20 mouse cellular contexts compared by ENCODE assay signal in the genomic region with DNA sequence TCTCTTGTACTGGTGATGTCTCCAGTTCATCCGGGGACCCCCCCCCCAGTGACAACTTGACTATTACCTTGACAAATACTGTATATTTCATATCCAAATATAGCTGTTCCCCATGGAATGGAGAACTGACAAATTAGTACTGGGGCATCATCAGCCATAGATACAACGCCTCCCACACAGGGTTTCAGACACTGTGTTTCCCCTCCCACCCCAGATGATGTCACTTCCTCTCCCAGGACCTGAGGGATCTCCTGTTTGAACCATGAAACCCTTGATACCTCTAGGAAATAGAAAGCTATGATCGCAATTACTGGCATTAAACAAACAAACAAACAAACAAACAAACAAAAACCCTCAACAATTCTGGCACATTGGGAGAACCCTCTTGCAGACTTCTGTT. TPM values are rescaled to one million over a fixed set of nuclear protein-coding genes. Genes with fewer than 3 reads are reported as not detected.
DNase-seq lines count a peak whose midpoint lies in the region; ATAC-seq and TF ChIP-seq lines count a peak whose summit lies in the region.
"Had no signal": no experiment of that assay in that cellular context is flagged by ENCODE, and none has a peak within 500 bp of the region (broad histone marks: within the 10 kb centered on the region; RNA-seq: fewer than 3 reads in every experiment).

No protein-coding gene starts in this region.

- no peak for TF ChIP-seq POLR2A in ES-Bruce4 (IDR thresholded peaks at IDR 0.05; ENCODE audit: insufficient read depth, low read length)

- H3K36me3 ChIP-seq in ES-Bruce4 (ENCODE audit: control insufficient read depth, insufficient read depth, low read length, poor library complexity, severe bottlenecking): no peaks in the 10 kb centered on the region
- H3K36me3 ChIP-seq: heart, embryonic 12.5 days; hindbrain, embryonic 15.5 days; intestine, embryonic 15.5 days had no signal

- no peak for ATAC-seq in inflammation-experienced regulatory T-cells, adult 6 months
- ATAC-seq: forebrain, embryonic 13.5 days; intestine, embryonic 15.5 days; Patski had no signal

- H3K9ac ChIP-seq in ES-Bruce4 (ENCODE audit: low read depth, poor library complexity, severe bottlenecking): peak overlapping the region; percentile 82; the same call in 1 of the 2 replicates
- H3K9ac ChIP-seq: forebrain, embryonic 13.5 days; heart, embryonic 12.5 days; hindbrain, embryonic 15.5 days; intestine, embryonic 15.5 days had no signal

- TF ChIP-seq CTCF in ES-Bruce4 (IDR thresholded peaks at IDR 0.05; ENCODE audit: low read depth, low read length): no peak
- no peak for TF ChIP-seq CTCF in layer of hippocampus, adult 2 months (conservative IDR thresholded peaks at IDR 0.05)

- no peaks in the 10 kb centered on the region for H3K4me1 ChIP-seq in ES-Bruce4 (ENCODE audit: control insufficient read depth, insufficient read depth, low read length)
- H3K4me1 ChIP-seq: hindbrain, embryonic 15.5 days; intestine, embryonic 15.5 days had no signal

- H3K27me3 ChIP-seq in ES-Bruce4 (ENCODE audit: control insufficient read depth, insufficient read depth, low read length, poor library complexity, severe bottlenecking): no peaks in the 10 kb centered on the region
- H3K27me3 ChIP-seq: forebrain, embryonic 13.5 days; heart, embryonic 12.5 days; hindbrain, embryonic 15.5 days; intestine, embryonic 15.5 days; Patski had no signal

- H3K27ac ChIP-seq in ES-Bruce4 (ENCODE audit: insufficient read depth, low read length): peak overlapping the region; percentile 77; the same call in 1 of the 2 replicates
- no peak overlapping the region for H3K27ac ChIP-seq in layer of hippocampus, adult 2 months
- H3K27ac ChIP-seq: gastrocnemius, adult 2 months; hindbrain, embryonic 15.5 days; intestine, embryonic 15.5 days had no signal

- no peak overlapping the region; the same call in 1 of the 2 replicates for H3K4me3 ChIP-seq in ES-Bruce4 (ENCODE audit: low read depth, low read length)
- no peak overlapping the region for H3K4me3 ChIP-seq in layer of hippocampus, adult 2 months
- H3K4me3 ChIP-seq: forebrain, embryonic 13.5 days; gastrocnemius, adult 2 months; heart, embryonic 12.5 days; hindbrain, embryonic 15.5 days; intestine, embryonic 15.5 days had no signal

- H3K9me3 ChIP-seq in ES-Bruce4 (replicated peaks; ENCODE audit: control insufficient read depth, insufficient read depth, low read length, poor library complexity, severe bottlenecking): no peaks in the 10 kb centered on the region; the same call in 1 of the 2 replicates
- H3K9me3 ChIP-seq: forebrain, embryonic 13.5 days; hindbrain, embryonic 15.5 days; intestine, embryonic 15.5 days had no signal

- no peak for TF ChIP-seq EP300 in ES-Bruce4 (IDR thresholded peaks at IDR 0.05; ENCODE audit: insufficient read depth, low read depth, low read length)

- DNase-seq in 416B (ENCODE audit: low read depth): peak; percentile 11
- DNase-seq in CD4-positive, CD25-positive, alpha-beta regulatory T cell, adult 2 months (ENCODE audit: low read depth, low spot score): peak; percentile 45
- DNase-seq in induced T-regulatory cell, adult 2 months (ENCODE audit: low read depth): peak; percentile 14
- DNase-seq in layer of hippocampus, adult 2 months (ENCODE audit: low spot score in 2 of 2): no peak
- no peak for DNase-seq in kidney, postnatal 10 days
- DNase-seq: adrenal gland, adult 8-10 months; adrenal gland, postnatal 36 days; B cell, adult 2 months; cerebellum, adult 9-10 months; cerebellum, postnatal 25 days; gastrocnemius, adult 2 months; gastrocnemius, postnatal 25 days; kidney, adult 18-20 months had no signal

RNA-seq across cellular contexts. Expression of gene Kif13a, which starts 15.6 kb away (rescaled TPM):
- 36.7 and 41.1 TPM in 2 replicates for polyA plus RNA-seq in ES-Bruce4 (2011; ENCODE audit: insufficient read depth, insufficient read length, low read depth, missing spikeins)
- 10 to 100 TPM; 20.9 to 21.7 TPM for total RNA-seq in layer of hippocampus, adult 2 months (2021)
- 1 to 10 TPM; 4.1 to 9.6 (median 6.5) TPM for polyA plus RNA-seq in inflammation-experienced regulatory T-cells, adult 6 months (2017; shearing (Covaris generic))

Comparison
In these comparisons a context has a peak if more than half of its experiments do, and no peak if none do; other contexts are left out.
1. DNase-seq: peak in 416B (single experiment), CD4-positive, CD25-positive, alpha-beta regulatory T cell, adult 2 months (single experiment) and induced T-regulatory cell, adult 2 months (single experiment); none in layer of hippocampus, adult 2 months (0 of 2) and kidney, postnatal 10 days (single experiment).